Mouse (Mus musculus): Measurements from ENCODE around the gene Defb26. TPM values are rescaled to one million over a fixed set of nuclear protein-coding genes. Genes with fewer than 3 reads are reported as not detected.
A peak's percentile ranks its signal among the peaks of the same experiment; 100 is the strongest.

Defb26 gene
- total RNA-seq, 2 experiments from 2014 or later: not detected

- Histone ChIP-seq H3K27ac (no peak overlapping the region), H3K4me3 (no peak overlapping the region)
- no peak for DNase-seq
- intact Hi-C loops (cut with DNase I): no loop called here
- TF ChIP-seq CTCF (IDR thresholded peaks at IDR 0.05): no peak
These were observed 11.2 kb downstream of the Defb26 start for GRCm38 (mm10) chr2:152500204-152500862.

- no peak overlapping the region for H3K4me3 ChIP-seq
- intact Hi-C loops (cut with DNase I): no loop called here
- DNase-seq: no peak
- TF ChIP-seq CTCF (IDR thresholded peaks at IDR 0.05): no peak
- H3K27ac ChIP-seq: no peak overlapping the region
These were observed 13.5 kb downstream of the Defb26 start for GRCm38 (mm10) chr2:152498020-152498419.

GRCm38 (mm10) chr2:152493151-152493550, 18.3 kb downstream of the Defb26 start:
- DNase-seq: no peak
- no peak for TF ChIP-seq CTCF (IDR thresholded peaks at IDR 0.05)
- intact Hi-C loops (cut with DNase I): no loop called here
- Histone ChIP-seq H3K27ac (no peak overlapping the region), H3K4me3 (no peak overlapping the region)

GRCm38 (mm10) chr2:152490038-152490437, 21.5 kb downstream of the Defb26 start, which contains the start of gene Defb22:
Defb22 (minus strand) TSS chr2:152490138.
- no peak within 1 kb of the TSS for H3K27ac ChIP-seq
- intact Hi-C loops (cut with DNase I): no loop called here
- no peak for DNase-seq
- H3K4me3 ChIP-seq: no peak within 1 kb of the TSS
- no peak for TF ChIP-seq CTCF (IDR thresholded peaks at IDR 0.05)

- no peak for DNase-seq
- no peak overlapping the region for H3K27ac ChIP-seq
- intact Hi-C loops (cut with DNase I): no loop called here
- TF ChIP-seq CTCF (IDR thresholded peaks at IDR 0.05): peak; percentile 25; the same call in 1 of the 2 replicates
- no peak overlapping the region for H3K4me3 ChIP-seq
These were observed 24.5 kb downstream of the Defb26 start for GRCm38 (mm10) chr2:152487024-152487423.

GRCm38 (mm10) chr2:152481726-152482125, 29.8 kb downstream of the Defb26 start:
- no peak for TF ChIP-seq CTCF (IDR thresholded peaks at IDR 0.05)
- intact Hi-C loops (cut with DNase I): no loop called here
- no peak overlapping the region for H3K4me3 ChIP-seq
- no peak for DNase-seq
- no peak overlapping the region for H3K27ac ChIP-seq

- Histone ChIP-seq H3K27ac (no peak overlapping the region), H3K4me3 (no peak overlapping the region)
- no peak for DNase-seq
- intact Hi-C loops (cut with DNase I): no loop called here
- no peak for TF ChIP-seq CTCF (IDR thresholded peaks at IDR 0.05)
These were observed 30.6 kb downstream of the Defb26 start for GRCm38 (mm10) chr2:152480881-152481280.

- no peak for TF ChIP-seq CTCF (IDR thresholded peaks at IDR 0.05)
- H3K4me3 ChIP-seq: no peak within 1 kb of the TSS
- no peak for DNase-seq
- no peak within 1 kb of the TSS for H3K27ac ChIP-seq
- intact Hi-C loops (cut with DNase I): no loop called here
These were observed 34.7 kb downstream of the Defb26 start, which contains the start of gene Defb20 for GRCm38 (mm10) chr2:152476763-152477162. Defb20 (plus strand) TSS chr2:152477063.

GRCm38 (mm10) chr2:152472434-152472833, 39.1 kb downstream of the Defb26 start:
- DNase-seq: no peak
- no peak overlapping the region for H3K27ac ChIP-seq
- H3K4me3 ChIP-seq: no peak overlapping the region
- TF ChIP-seq CTCF (IDR thresholded peaks at IDR 0.05): no peak
- intact Hi-C loops (cut with DNase I): no loop called here

GRCm38 (mm10) chr2:152470973-152471372, 40.5 kb downstream of the Defb26 start:
- no peak for DNase-seq
- H3K4me3 ChIP-seq: no peak overlapping the region
- intact Hi-C loops (cut with DNase I): no loop called here
- H3K27ac ChIP-seq: no peak overlapping the region
- TF ChIP-seq CTCF (IDR thresholded peaks at IDR 0.05): peak; percentile 83

- Histone ChIP-seq H3K4me3 (no peak within 1 kb of the TSS), H3K27ac (no peak within 1 kb of the TSS)
- intact Hi-C loops (cut with DNase I): no loop called here
- no peak for DNase-seq
- TF ChIP-seq CTCF (IDR thresholded peaks at IDR 0.05): peak; percentile 11; the same call in 1 of the 2 replicates
These were observed 46.8 kb downstream of the Defb26 start, which contains the start of gene Defb23 for GRCm38 (mm10) chr2:152464570-152465150. Defb23 (minus strand) TSS chr2:152464620.

GRCm38 (mm10) chr2:152459241-152459640, 52.3 kb downstream of the Defb26 start:
- TF ChIP-seq CTCF (IDR thresholded peaks at IDR 0.05): no peak
- Histone ChIP-seq H3K27ac (no peak overlapping the region), H3K4me3 (no peak overlapping the region)
- intact Hi-C loops (cut with DNase I): no loop called here
- DNase-seq: no peak

Other genes starting within 250 kb of the Defb26 start
- 10 to 100 TPM; 26.4 to 27.8 TPM for gene Tbc1d20, start 217.9 kb downstream of the Defb26 start, total RNA-seq (2021)
- gene Rbck1, start 179.0 kb downstream of the Defb26 start, total RNA-seq (2021): 10 to 100 TPM; 27.0 to 31.1 TPM
- gene Trib3, start 167.7 kb downstream of the Defb26 start, total RNA-seq (2021): 1 to 10 TPM; 1.2 to 1.4 TPM
- not detected for gene Nrsn2, start 135.1 kb downstream of the Defb26 start, total RNA-seq (2021)
- gene Sox12, start 113.6 kb downstream of the Defb26 start, total RNA-seq (2021): under 1 TPM; 0.53 to 0.79 TPM
- 1 to 10 TPM; 1.1 to 1.8 TPM for gene Zcchc3, start 96.7 kb downstream of the Defb26 start, total RNA-seq (2021)
- not detected for gene 6820408C15Rik, start 96.1 kb downstream of the Defb26 start, total RNA-seq (2021)
- gene Defb23, start 47.1 kb downstream of the Defb26 start, total RNA-seq (2021): not detected
- not detected for gene Defb20, start 34.6 kb downstream of the Defb26 start, total RNA-seq (2021)
- gene Defb22, start 21.6 kb downstream of the Defb26 start, total RNA-seq (2021): not detected
- not detected for gene Defb28, start 6.6 kb upstream of the Defb26 start, total RNA-seq (2021)
- gene Defb29, start 28.4 kb upstream of the Defb26 start, total RNA-seq (2021): not detected
- gene Gm17416, start 57.6 kb upstream of the Defb26 start, total RNA-seq (2021): not detected
- gene Defb21, start 61.1 kb upstream of the Defb26 start, total RNA-seq (2021): not detected
- not detected for gene Defb19, start 68.6 kb upstream of the Defb26 start, total RNA-seq (2021)
- not detected for gene Defb45, start 87.7 kb upstream of the Defb26 start, total RNA-seq (2021)
- not detected for gene Defb36, start 92.6 kb upstream of the Defb26 start, total RNA-seq (2021)
- gene Defb25, start 111.4 kb upstream of the Defb26 start, total RNA-seq (2021): not detected
- 1 to 10 TPM; 2.4 to 3.0 TPM for gene Rem1, start 115.3 kb upstream of the Defb26 start, total RNA-seq (2021)
- gene H13, start 157.8 kb upstream of the Defb26 start, total RNA-seq (2021): 10 to 100 TPM; 32.6 to 37.3 TPM
- gene Mcts2, start 175.3 kb upstream of the Defb26 start, total RNA-seq (2021): 10 to 100 TPM; 11.1 to 12.8 TPM
- 10 to 100 TPM in 1 of 2 experiments, 1 to 10 TPM in 1; 6.7 to 26.8 TPM for gene Id1, start 224.6 kb upstream of the Defb26 start, total RNA-seq (2021)
- 1 to 10 TPM; 2.0 to 4.2 TPM for gene Cox4i2, start 242.5 kb upstream of the Defb26 start, total RNA-seq (2021)

Data from gastrocnemius, adult 2 months (tissue).